Mouse (Mus musculus) CH12.LX (cell line): ENCODE measurements around the gene Mrpl19. TPM values are rescaled to one million over a fixed set of nuclear protein-coding genes. Genes with fewer than 3 reads are reported as not detected.

Experiments used
- DNase-seq: peaks from one replicate; pipeline ENCODE4 v3.0.0-alpha.2; 2013; ENCODE audit errors: extremely low read depth
- H3K27ac ChIP-seq: 2 replicates; pipeline ENCODE4 v1.5.1; 2012; ENCODE audit warnings: low read depth, mild to moderate bottlenecking, control low read depth, moderate library complexity; ENCODE audit not compliant: insufficient read depth
- H3K27me3 ChIP-seq: replicated peaks from 2 replicates; pipeline ENCODE3; 2012; ENCODE audit warnings: inconsistent platforms
- H3K36me3 ChIP-seq, 2 experiments: replicated peaks in 1 of 2; 2 replicates each; pipeline versions ENCODE3 to v1.6.1; 2012; ENCODE audit warnings: inconsistent platforms in 1 of 2, low read length in 1 of 2, mild to moderate bottlenecking in 1 of 2, mixed read lengths in 1 of 2, moderate library complexity in 1 of 2; ENCODE audit not compliant: control insufficient read depth in 1 of 2, insufficient read depth in 1 of 2
- H3K4me1 ChIP-seq, 2 experiments: 2 replicates each; pipeline ENCODE4 v1.6.1; 2012; ENCODE audit warnings: inconsistent platforms in 1 of 2, moderate library complexity in 1 of 2; ENCODE audit not compliant: insufficient read depth in 2 of 2, control insufficient read depth in 1 of 2
- H3K4me2 ChIP-seq: 2 replicates; pipeline ENCODE4 v1.6.1; 2012; ENCODE audit warnings: low read depth, mild to moderate bottlenecking, control low read depth; ENCODE audit not compliant: poor library complexity, insufficient read depth, severe bottlenecking
- H3K4me3 ChIP-seq, 3 experiments: fragments of 150-350 bp in 1 of 3; sonication (generic) in 1 of 3; replicated peaks in 1 of 3; 2 replicates each; pipeline versions ENCODE3 to v1.5.1; 2011 to 2012; ENCODE audit warnings: low read depth in 2 of 3, low read length in 2 of 3, mild to moderate bottlenecking in 2 of 3, moderate library complexity in 2 of 3, control low read depth in 1 of 3, improper control_type of control experiment in 1 of 3, inconsistent platforms in 1 of 3, mixed read lengths in 1 of 3; ENCODE audit not compliant: poor library complexity in 1 of 3
- H3K79me2 ChIP-seq: replicated peaks from 2 replicates; pipeline ENCODE4 v1.6.1; 2012; ENCODE audit warnings: mild to moderate bottlenecking, moderate library complexity; ENCODE audit not compliant: control insufficient read depth, poor library complexity, insufficient read depth, severe bottlenecking; ENCODE audit errors: extremely low read depth
- H3K9ac ChIP-seq: 2 replicates; pipeline ENCODE4 v1.6.1; 2012; ENCODE audit warnings: low read depth, mild to moderate bottlenecking, control low read depth, moderate library complexity; ENCODE audit not compliant: insufficient read depth
- H3K9me3 ChIP-seq: replicated peaks from 2 replicates; pipeline ENCODE3; 2012; ENCODE audit warnings: low read length, inconsistent platforms, mixed read lengths
- CHD1 ChIP-seq: IDR thresholded peaks from 2 replicates; pipeline ENCODE4 v1.6.1; 2012; ENCODE audit warnings: low read depth, low read length, improper control_type of control experiment, inconsistent platforms
- CHD2 ChIP-seq: IDR thresholded peaks from 2 replicates; pipeline ENCODE4 v1.6.1; 2011; ENCODE audit warnings: low read length, improper control_type of control experiment
- E2F4 ChIP-seq: IDR thresholded peaks from 2 replicates; pipeline ENCODE4 v1.6.1; 2011; ENCODE audit warnings: low read depth, low read length, improper control_type of control experiment; ENCODE audit not compliant: insufficient replicate concordance
- ELF1 ChIP-seq: IDR thresholded peaks from 2 replicates; pipeline ENCODE4 v1.6.1; 2014; ENCODE audit warnings: low read depth, mild to moderate bottlenecking, inconsistent platforms, low read length, improper control_type of control experiment
- ETS1 ChIP-seq: conservative IDR thresholded peaks from 2 replicates; pipeline ENCODE4 v1.6.1; 2012; ENCODE audit warnings: low read depth, mild to moderate bottlenecking, inconsistent platforms, low read length, improper control_type of control experiment, moderate library complexity
- HCFC1 ChIP-seq: IDR thresholded peaks from 2 replicates; pipeline ENCODE4 v1.6.1; 2012; ENCODE audit warnings: low read depth, mild to moderate bottlenecking, inconsistent platforms, low read length, improper control_type of control experiment
- IRF4 ChIP-seq: IDR thresholded peaks from 2 replicates; pipeline ENCODE4 v1.6.1; 2014; ENCODE audit warnings: low read depth, mild to moderate bottlenecking, inconsistent platforms, low read length, improper control_type of control experiment
- MAX ChIP-seq: IDR thresholded peaks from 2 replicates; pipeline ENCODE4 v1.6.1; 2011; ENCODE audit warnings: low read length, improper control_type of control experiment
- MAZ ChIP-seq: IDR thresholded peaks from 2 replicates; pipeline ENCODE4 v1.6.1; 2012; ENCODE audit warnings: low read depth, mild to moderate bottlenecking, inconsistent platforms, low read length, improper control_type of control experiment, moderate library complexity
- MEF2A ChIP-seq: IDR thresholded peaks from 2 replicates; pipeline ENCODE4 v1.6.1; 2014; ENCODE audit warnings: low read depth, mild to moderate bottlenecking, inconsistent platforms, low read length, improper control_type of control experiment, borderline replicate concordance
- MXI1 ChIP-seq: IDR thresholded peaks from 2 replicates; pipeline ENCODE4 v1.6.1; 2011; ENCODE audit warnings: mild to moderate bottlenecking, low read depth, low read length, improper control_type of control experiment
- PAX5 ChIP-seq: IDR thresholded peaks from 2 replicates; pipeline ENCODE4 v1.6.1; 2012; ENCODE audit warnings: low read length, inconsistent platforms, mixed read lengths
- POLR2A ChIP-seq: IDR thresholded peaks from 2 replicates; pipeline ENCODE4 v1.6.1; 2011; ENCODE audit warnings: low read depth, mild to moderate bottlenecking, improper control_type of control experiment, low read length
- POLR2AphosphoS2 ChIP-seq: IDR thresholded peaks from 2 replicates; pipeline ENCODE4 v1.6.1; 2011; ENCODE audit warnings: low read depth, low read length, improper control_type of control experiment
- RCOR1 ChIP-seq: conservative IDR thresholded peaks from 2 replicates; pipeline ENCODE4 v1.6.1; 2012; ENCODE audit warnings: low read depth, mild to moderate bottlenecking, inconsistent platforms, low read length, improper control_type of control experiment
- SMC3 ChIP-seq: IDR thresholded peaks from 2 replicates; pipeline ENCODE4 v1.6.1; 2011; ENCODE audit warnings: low read depth, low read length, improper control_type of control experiment
- USF1 ChIP-seq: IDR thresholded peaks from 2 replicates; pipeline ENCODE4 v1.6.1; 2014; ENCODE audit warnings: low read depth, mild to moderate bottlenecking, inconsistent platforms, low read length, improper control_type of control experiment
- ZC3H11A ChIP-seq: IDR thresholded peaks from 2 replicates; pipeline ENCODE4 v1.6.1; 2012; ENCODE audit warnings: low read depth, mild to moderate bottlenecking, inconsistent platforms, low read length, improper control_type of control experiment
- ZMIZ1 ChIP-seq: IDR thresholded peaks from 2 replicates; pipeline ENCODE4 v1.6.1; 2012; ENCODE audit warnings: low read depth, mild to moderate bottlenecking, inconsistent platforms, low read length, improper control_type of control experiment
- ZNF384 ChIP-seq: IDR thresholded peaks from 2 replicates; pipeline ENCODE4 v1.6.1; 2012; ENCODE audit warnings: low read depth, low read length, improper control_type of control experiment, inconsistent platforms
- dilution Hi-C: fragments of 300-500 bp; cut with MboI; formaldehyde crosslinking; loops from 2 replicates; pipeline ENCODE4 v1.14.3; 2020; ENCODE audit warnings: low sequenced_read_pairs; ENCODE audit not compliant: extremely low pct_unique_long_range_greater_than_20kb, extremely low pct_ligation_motif_present
- in situ Hi-C: fragments of 300-500 bp; cut with MboI; formaldehyde crosslinking; loops from 3 replicates; pipeline ENCODE4 v1.14.3; 2019; ENCODE audit warnings: low sequenced_read_pairs, low pct_ligation_motif_present, low pct_unique_long_range_greater_than_20kb, mixed read lengths
- polyA plus RNA-seq: library from polyadenylated mRNA; unstranded; fragments of >175 nt; gene quantifications from 2 replicates; pipeline ENCODE4 v1.2.1, GENCODE M21; 2012; ENCODE audit warnings: low read depth; ENCODE audit not compliant: insufficient read length
- total RNA-seq, 2 experiments: library from RNA; depleted of rRNA; stranded (reverse); fragments of 300-350 nt in 1 of 2; fragments of >200 nt in 1 of 2; gene quantifications; 2 replicates each; pipeline ENCODE4 v1.2.3; 2012 to 2014

The Mrpl19 gene
- total and polyA plus RNA-seq, 3 experiments: 27.2 to 96.2 (median 54.0) TPM

DNA sequence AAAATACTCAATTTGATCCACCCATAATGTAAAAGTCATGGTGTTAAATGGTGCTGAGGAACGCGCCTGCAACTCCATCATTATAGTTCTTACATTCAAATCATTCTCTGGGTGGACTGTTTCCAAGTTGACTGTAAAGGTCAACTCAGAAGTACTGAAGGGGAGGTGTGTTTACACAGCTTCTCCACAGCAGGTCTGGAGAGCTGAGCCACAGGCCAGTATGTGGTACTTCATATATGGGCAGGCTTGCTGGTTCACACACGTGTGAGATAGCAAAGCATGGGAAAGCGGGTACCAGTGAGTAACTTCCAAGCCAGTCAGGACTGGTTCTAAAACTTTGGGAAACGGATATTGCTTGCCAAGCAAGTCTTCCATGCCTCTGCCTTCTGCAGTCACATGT, 10.6 kb downstream of the Mrpl19 start:
- Histone ChIP-seq H3K9ac (no peak overlapping the region), H3K4me3 (no peak overlapping the region), H3K36me3 (peaks cover 65 to 93% of the 10 kb centered on the region in 2 experiments), H3K27me3 (no peaks in the 10 kb centered on the region), H3K4me1 (no peaks in the 10 kb centered on the region), H3K27ac (no peak overlapping the region), H3K4me2 (no peak overlapping the region), H3K9me3 (no peaks in the 10 kb centered on the region), H3K79me2 (no peaks in the 10 kb centered on the region)
- no peak for TF ChIP-seq ZC3H11A
- no peak for TF ChIP-seq ELF1
- in situ Hi-C loops (loop anchor here (25.0 kb wide), 1 partner anchor 757 kb away; the partner anchor contains the start of gene Pole4), dilution Hi-C loops (no loop called here)
- DNase-seq: no peak

DNA sequence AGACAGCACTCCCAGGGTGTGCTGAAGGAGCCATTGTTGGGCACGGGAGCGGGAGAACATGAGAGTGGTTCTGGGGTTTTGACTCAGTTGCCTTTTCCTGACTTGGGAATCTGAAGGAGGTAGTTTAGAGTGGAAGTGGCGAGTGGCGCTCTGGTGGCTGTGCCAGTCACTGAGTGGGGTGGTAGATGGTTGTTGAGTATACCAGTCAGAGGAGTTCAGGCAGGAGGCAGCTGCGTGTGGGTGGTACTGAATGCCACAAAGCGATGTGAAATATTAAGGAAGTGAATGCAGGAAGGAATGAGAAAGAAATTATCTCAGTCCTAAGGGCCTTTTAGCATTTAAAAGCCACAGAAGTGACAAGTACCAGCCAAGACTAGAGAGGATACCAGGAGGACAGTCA, 18.9 kb downstream of the Mrpl19 start:
- no peak for DNase-seq
- H3K79me2 ChIP-seq: no peaks in the 10 kb centered on the region
- no peak overlapping the region for H3K4me3 ChIP-seq
- TF ChIP-seq IRF4 (no peak), MAX (no peak), CHD1 (no peak), MXI1 (no peak), ZMIZ1 (no peak)
- H3K9ac ChIP-seq: no peak overlapping the region
- no peaks in the 10 kb centered on the region for H3K9me3 ChIP-seq
- in situ Hi-C loops: no loop called here
- H3K4me1 ChIP-seq: peaks cover 0 to 3% of the 10 kb centered on the region in 2 experiments; a peak in 2 of 4 replicates
- H3K27ac ChIP-seq: no peak overlapping the region
- peaks cover 69 to 95% of the 10 kb centered on the region in 2 experiments for H3K36me3 ChIP-seq
- H3K27me3 ChIP-seq: no peaks in the 10 kb centered on the region
- dilution Hi-C loops: no loop called here
- H3K4me2 ChIP-seq: no peak overlapping the region

DNA sequence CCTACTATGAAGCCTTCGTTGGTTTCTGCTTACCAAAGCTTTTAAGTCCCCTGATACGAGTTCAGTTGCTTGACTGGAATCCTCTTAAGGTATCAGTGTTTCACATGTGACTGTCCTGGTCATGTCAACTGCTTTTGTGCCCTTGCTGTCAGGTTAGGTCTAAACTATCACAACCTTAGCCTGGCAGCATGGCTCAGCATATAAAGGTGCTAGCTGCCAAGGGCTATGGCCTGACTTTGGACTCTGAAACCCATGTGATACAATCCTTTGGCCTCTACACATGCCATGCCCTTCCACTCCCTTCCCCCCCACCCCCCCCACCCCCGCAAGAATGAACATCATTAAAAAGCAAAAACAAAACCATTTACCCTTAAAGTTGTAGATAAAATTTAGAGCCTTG, 21.3 kb downstream of the Mrpl19 start:
- H3K27ac ChIP-seq: no peak overlapping the region
- peaks cover 3 to 5% of the 10 kb centered on the region in 2 experiments; a peak in 3 of 4 replicates for H3K4me1 ChIP-seq
- TF ChIP-seq ZC3H11A (no peak), POLR2AphosphoS2 (no peak), MAZ (no peak), ETS1 (no peak), RCOR1 (no peak), SMC3 (no peak), MEF2A (no peak), HCFC1 (no peak), ZNF384 (no peak), CHD2 (no peak), E2F4 (no peak), POLR2A (no peak), PAX5 (no peak), USF1 (no peak)
- no peak for DNase-seq
- H3K9ac ChIP-seq: no peak overlapping the region
- dilution Hi-C loops: no loop called here
- in situ Hi-C loops: no loop called here
- H3K27me3 ChIP-seq: no peaks in the 10 kb centered on the region
- no peak overlapping the region for H3K4me3 ChIP-seq
- H3K9me3 ChIP-seq: no peaks in the 10 kb centered on the region
- H3K36me3 ChIP-seq: peaks cover 63 to 96% of the 10 kb centered on the region in 2 experiments
- no peaks in the 10 kb centered on the region; the same call in 1 of the 2 replicates for H3K79me2 ChIP-seq
- H3K4me2 ChIP-seq: no peak overlapping the region
